Mouse (Mus musculus): ENCODE measurements around the gene Asb4.

Gene Asb4

GRCm38 (mm10) chr6:5444331-5444898, 61.2 kb downstream of the Asb4 start:
- DNase-seq (ENCODE audit: low read depth, low spot score): no peak

- no peak for DNase-seq (ENCODE audit: low read depth, low spot score)
Measured at GRCm38 (mm10) chr6:5447013-5447412, 63.8 kb downstream of the Asb4 start.

GRCm38 (mm10) chr6:5447546-5447945, 64.4 kb downstream of the Asb4 start:
- DNase-seq (ENCODE audit: low read depth, low spot score): no peak

GRCm38 (mm10) chr6:5448396-5448795, 65.2 kb downstream of the Asb4 start:
- no peak for DNase-seq (ENCODE audit: low read depth, low spot score)

GRCm38 (mm10) chr6:5449878-5450277, 66.7 kb downstream of the Asb4 start:
- no peak for DNase-seq (ENCODE audit: low read depth, low spot score)

- DNase-seq (ENCODE audit: low read depth, low spot score): no peak
Measured at GRCm38 (mm10) chr6:5455836-5456235, 72.7 kb downstream of the Asb4 start.

GRCm38 (mm10) chr6:5470480-5471318, 87.5 kb downstream of the Asb4 start:
- no peak for DNase-seq (ENCODE audit: low read depth, low spot score)

GRCm38 (mm10) chr6:5472692-5473091, 89.5 kb downstream of the Asb4 start:
- DNase-seq (ENCODE audit: low read depth, low spot score): no peak

GRCm38 (mm10) chr6:5474021-5474420, 90.8 kb downstream of the Asb4 start:
- DNase-seq (ENCODE audit: low read depth, low spot score): no peak

- DNase-seq (ENCODE audit: low read depth, low spot score): no peak
Measured at GRCm38 (mm10) chr6:5481066-5481465, 97.9 kb downstream of the Asb4 start.

- no peak for DNase-seq (ENCODE audit: low read depth, low spot score)
Measured at GRCm38 (mm10) chr6:5482270-5482783, 99.1 kb downstream of the Asb4 start.

Measured in CD4-positive, CD25-positive, alpha-beta regulatory T cell, adult 2 months (primary cell).